Mouse (Mus musculus) hindlimb bud, embryonic 11.5 days (tissue): ENCODE data around the gene Sf3b3.
"Not testable (repeated sequence)": the region's sequence is repeated elsewhere in the genome, so short reads cannot be mapped to it uniquely, and the experiment has no call there.

Source experiments
- DNase-seq: peaks from one replicate; pipeline ENCODE4 v3.0.0-alpha.2; 2012; ENCODE audit warnings: low read depth, low spot score; ENCODE audit errors: extremely low spot score

The Sf3b3 gene

DNA sequence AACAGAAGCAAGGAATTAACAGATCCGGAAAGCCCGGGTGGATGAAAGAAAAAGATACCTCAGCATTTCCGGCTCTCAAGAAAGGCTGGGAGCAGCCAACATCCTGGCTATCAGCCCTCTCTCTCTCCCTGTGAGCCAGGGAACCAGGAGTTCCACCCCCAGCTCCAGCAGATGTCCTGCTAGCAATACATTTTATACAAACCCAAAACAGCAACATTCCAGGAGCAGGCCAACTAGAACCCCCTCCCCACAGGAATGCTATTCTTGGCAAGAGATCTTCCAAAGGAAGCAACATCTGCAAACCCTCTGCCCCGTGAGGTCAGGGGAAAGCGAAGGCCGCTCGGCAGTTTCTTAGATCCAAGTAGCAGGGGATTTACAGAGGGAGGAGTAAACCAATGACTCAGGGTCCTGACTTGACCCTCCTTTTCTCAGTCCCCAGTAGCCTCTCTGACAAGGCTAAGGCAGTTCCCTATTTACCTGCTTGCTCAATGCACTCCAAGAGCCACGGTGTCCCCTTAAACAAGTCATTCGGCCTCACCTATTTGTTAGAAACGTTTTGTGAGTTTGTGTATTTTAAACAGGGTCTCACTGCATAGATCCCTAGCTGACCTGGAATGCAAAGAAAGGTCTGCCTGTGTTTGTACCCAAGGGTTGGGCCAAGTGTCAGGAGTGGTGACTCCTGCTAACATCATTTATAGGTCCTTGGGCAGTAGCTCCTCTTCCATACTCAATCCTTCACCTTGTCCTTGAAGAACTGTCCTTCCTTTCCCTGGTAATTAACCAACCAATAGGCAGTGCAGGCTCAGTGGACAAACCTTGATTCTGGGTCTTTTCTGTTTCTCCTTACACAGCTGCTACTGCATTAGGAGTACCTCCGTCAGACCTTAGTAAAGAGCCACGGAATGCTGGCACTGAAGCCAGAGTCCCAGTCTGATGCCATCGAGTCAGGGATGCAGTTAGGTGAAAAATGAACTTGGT lies 37.8 kb downstream of the Sf3b3 start:
- DNase-seq, result no peak

DNA sequence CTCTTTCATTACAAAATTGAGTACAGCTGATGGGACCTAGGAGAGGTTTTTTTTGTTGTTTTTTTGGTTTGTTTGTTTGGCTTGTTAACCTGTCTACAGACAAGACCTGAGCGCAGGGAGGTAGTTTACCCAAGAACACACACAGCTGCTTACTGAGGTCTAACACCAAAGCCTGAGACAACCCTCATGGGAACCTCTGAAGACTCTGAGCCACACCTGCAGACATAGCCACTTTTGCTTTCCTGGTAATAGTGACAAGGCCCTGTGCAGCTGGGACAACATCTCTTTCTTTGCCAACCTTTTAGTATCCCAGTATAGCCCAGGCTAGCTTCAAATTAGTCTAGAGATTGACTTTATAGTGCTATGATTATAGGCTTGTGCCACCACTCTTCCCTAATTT lies 40.4 kb downstream of the Sf3b3 start:
- DNase-seq, result no peak

DNA sequence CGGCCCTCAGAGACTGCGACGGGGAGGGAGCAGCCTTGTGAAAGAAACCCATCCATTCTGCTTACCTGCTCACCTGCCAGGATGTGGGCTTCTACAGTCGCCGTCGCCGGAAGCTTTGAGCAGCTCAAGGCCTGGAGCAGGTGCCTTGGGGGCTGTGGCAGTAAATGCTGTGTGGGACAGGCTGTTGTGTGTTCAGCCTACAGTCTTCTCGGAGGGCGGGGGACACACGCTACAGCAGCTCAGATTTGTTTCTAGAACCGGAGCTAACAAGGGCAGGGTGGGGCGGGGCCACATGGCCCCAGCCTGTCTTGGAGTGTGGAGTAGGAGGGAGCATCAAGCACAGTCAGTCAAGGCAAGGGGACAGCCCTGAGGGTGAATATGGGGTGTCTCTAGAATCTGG lies 40.9 kb downstream of the Sf3b3 start, which contains the start of gene Il34:
Gene Il34, minus strand, starts transcription at position 256 of the 400 bp plus-strand sequence.
- DNase-seq, result no peak

DNA sequence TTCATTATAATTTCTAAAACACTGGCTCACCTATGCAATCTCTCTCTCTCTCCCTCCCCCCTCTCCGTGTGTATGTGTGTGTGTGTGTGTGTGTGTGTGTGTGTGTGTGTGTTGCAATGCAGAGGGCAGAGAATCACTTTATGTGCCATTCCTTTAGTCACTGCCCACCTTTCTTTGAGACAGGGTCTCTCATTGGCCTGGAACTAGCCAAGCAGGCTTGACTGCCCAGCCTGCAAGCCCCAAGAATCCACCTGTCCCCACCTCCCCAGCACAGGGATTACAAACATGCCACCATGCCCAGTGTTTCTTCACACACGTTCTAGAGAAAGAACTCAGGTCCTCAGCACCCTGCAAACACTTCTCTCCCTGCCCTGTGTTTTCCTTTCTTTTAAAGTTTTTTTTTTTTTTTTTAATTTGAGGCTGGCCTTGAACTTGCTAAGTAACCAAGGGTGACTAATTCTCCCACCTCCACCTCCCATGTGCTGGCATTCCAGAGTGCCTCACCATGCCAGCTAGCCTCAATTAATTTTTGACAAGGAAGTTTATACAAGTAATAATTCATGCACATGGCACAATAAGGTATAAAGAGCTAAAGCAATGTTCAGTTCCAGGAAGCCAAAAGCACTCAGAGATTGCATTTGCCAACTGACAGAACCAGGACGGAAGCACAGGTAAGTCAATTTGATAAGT lies 41.6 kb downstream of the Sf3b3 start:
- DNase-seq, result no peak

DNA sequence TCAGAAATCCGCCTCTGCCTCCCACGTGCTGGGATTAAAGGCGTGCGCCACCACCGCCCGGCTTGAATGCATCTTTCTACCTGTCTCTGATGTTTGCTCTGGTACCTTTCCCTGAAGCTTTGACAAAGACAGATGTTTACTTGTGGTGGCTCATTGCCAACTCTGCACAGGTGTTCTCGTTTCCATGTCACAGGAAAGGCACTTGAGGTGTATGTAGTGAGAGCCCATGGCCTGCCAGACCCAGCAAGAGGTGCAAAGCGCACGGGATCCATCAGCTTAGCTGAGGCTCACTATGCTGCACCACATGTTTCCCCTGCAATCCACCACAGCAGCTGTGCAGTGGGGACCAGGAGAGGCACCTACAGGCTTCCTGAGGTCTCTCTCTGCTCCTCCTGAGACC lies 42.7 kb downstream of the Sf3b3 start:
- no peak for DNase-seq

DNA sequence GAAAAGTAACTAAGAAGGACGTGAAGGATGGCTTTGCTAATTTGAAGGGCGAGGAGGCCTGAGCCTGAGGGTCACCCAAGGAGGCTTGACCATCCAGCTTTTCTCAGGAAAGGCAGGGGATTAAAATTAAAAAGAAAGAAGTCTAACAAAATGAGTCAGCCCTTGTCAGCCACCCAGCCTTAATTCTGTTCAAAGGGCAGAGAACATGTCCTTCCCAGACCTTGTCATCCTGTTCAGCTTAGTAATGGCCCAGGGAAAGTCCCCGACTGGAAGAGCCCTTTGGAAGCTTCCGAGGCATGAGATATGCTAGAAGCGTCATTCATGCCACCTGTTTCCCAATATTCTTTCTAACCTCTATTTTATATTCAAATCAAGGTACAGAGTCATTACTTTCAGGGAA lies 43.6 kb downstream of the Sf3b3 start:
- DNase-seq, result no peak

DNA sequence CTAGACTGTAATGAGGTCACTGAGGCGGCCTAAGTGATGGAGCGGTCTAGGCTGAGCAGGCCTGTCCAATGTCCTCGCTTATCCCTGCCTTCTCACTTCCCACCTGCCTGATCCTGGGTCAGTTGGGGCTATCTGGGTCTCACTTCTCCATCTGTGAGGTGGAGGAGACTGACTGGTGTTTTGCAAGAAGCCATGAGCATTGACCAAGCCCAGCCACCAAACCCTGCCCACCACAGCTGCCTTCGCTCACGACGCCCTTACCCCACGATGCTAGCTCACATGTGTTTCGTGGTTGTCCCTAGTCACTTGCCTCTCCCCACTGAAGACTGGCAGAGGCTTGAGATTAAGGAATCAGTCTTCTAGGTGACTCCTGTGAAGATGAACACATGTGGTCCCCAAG lies 49.5 kb downstream of the Sf3b3 start:
- DNase-seq, result no peak

DNA sequence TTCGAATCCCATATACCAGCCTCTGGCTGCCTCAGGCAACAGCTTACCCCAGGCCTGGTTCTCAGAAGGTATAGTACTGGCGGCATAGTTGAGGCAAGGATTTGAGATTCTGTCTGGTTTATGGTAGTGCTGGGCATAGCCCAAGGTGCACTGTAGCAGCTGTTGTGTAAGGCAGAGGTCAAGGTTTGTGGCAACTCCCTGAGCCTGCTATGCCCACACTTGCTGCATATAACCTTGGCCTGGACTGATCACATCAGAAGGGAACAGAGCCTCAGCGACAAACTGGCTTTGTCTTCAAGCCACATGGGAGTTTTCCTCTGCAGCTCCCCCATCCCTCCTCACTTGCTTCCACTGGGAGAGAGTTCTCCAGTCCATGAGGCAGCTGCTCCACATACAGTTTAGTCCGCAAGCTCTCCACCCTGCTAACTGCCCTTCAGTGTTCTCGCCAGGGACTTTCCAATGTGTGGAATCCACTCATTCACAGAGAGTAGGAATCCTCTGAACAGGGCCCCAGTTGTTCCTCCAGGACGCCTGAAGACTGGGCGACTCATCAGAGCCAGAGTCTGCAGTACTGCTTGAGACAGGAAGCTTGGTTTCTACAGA lies 52.1 kb downstream of the Sf3b3 start:
- DNase-seq, result no peak

DNA sequence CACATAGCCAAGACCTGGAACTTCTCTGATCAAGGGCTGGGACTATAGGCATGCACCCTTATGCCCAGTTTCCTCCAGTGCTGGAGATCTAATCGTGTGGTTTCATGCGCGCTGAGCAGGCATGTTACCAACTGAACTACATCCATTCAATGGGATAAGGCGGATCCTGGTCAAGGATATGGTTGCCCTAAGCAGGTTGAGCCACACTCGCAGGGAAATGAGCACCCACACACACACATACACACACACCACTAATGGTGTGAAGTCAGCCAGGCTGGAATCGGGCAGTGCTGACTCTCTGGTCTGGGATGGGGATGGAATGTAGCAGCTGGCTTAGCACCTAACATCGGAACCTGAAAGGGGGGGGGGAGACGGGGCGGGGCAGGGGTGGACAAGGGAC lies 52.7 kb downstream of the Sf3b3 start:
- no peak for DNase-seq

DNA sequence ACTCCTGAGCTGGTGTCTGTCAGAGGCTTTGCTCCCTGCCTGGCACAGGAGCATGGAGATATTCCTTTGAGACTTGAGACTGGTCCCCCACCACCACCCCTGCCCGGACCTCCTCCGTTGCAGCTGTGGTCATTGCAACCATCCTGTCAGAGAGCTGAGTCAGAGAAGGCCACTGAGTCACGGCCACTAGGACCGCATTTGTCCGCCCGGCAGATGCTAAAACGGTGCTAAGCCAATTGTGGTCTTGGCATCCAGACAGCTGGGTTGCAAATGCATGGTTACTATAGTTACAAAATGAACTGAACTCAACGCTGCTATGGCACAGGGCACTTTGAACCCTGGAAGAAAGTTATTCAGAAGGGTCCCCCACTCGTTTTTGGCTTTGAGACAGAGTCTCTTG lies 53.1 kb downstream of the Sf3b3 start:
- no peak for DNase-seq

DNA sequence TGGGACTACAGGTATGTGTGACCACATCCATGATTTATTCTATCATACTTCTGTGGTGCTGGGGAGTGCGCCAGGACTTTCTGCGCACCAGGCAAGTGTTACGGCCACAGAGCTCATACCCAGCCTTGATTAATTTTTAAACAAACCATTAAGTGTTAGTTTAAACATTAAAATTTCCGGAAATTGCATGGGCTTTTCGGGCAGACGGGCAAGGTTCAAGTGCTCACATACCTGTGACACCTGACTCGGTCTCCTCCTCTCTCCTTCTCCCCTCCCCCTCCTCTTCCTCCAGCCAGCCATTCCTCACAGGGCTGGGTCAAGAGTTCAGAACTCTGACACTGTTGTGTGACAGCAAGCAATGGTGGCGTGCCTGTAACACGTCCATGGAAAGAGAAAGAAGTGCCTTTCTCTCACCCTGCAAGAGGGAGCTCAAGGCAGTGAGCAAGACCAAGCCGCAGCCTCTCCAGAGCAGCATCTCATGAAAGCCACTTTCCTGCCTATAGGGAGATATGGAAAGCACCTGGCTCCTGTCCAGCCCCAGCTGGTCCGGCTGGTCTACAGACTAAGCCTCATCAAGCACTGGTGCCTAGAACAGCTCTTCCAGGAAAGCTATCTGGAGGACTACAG lies 53.9 kb downstream of the Sf3b3 start:
- no peak for DNase-seq

DNA sequence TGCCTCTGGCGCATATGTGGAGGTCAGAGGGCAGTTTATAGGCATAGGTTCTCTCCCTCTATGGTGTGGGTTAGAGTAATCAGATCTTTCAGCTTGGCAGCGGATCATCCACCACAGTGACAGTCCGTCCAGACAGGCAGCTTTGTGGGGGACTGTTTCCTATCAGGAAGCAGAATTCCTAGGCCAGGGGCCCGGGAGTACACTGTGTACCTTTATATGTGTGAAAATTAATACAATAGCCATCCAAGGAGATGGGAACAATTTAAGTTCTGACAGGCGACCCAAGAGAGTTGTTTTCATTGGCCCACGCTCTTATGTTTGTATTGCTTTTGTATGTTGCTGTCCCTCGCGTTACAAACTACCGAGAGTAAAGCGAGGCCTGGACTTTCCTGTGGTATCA lies 55.4 kb downstream of the Sf3b3 start:
- no peak for DNase-seq

DNA sequence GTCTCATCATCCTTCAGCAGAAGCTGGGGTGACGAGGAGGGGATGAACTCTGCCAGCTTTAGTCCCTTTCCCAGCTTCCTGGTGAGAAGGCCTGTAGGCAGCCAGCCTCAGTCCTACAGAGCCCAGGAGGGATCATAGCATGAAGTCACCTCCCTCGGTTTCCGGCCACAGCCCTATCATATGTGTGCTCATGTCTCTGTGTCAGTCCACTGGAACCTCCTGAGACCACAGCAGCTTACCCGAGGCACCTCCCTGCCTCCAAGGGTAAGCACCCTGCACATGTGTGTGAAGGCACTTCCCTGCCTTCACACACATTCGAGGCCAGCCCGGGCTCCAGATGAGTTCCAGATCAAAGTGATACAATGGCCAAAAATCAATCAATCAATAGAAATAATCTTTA lies 56.3 kb downstream of the Sf3b3 start:
- DNase-seq, result no peak

DNA sequence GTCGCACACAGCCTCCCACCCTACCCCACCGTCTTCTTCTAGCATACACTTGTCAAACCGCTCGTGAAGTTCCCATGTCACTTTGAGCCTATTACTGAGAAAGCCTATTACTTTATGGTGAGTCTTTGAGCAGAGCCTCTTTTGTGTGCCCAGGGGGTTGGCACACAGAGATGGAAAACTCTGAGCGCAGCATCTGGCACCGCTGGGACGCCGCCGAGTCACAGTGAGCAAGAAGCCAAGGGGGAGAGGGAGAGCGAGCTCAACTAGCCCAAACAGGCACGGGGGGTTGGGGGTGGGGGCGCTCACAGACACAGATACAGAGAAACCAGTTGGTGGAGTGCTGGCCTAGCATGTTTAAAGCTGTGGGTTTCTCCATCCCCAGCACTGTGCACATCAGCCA lies 57.0 kb downstream of the Sf3b3 start:
- DNase-seq, result no peak

DNA sequence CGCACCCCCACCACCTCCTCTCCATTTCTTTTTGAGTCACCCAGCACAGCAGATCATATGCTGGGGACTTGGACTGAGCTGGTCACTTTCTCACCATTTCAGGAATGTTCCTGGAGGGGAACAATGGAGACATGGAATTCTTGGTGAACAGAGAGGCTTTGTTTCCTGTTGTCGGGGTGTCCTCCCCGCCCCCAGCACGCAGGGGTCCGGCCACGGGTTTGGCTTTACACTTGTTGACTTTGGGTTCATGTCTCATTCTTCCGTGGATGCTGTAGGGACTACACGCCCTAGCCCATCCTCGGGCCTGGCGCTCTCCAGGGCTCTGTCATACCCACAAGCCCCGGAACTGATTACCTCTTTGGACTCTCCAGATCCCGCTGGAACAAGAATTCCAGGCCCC lies 57.6 kb downstream of the Sf3b3 start:
- no peak for DNase-seq

DNA sequence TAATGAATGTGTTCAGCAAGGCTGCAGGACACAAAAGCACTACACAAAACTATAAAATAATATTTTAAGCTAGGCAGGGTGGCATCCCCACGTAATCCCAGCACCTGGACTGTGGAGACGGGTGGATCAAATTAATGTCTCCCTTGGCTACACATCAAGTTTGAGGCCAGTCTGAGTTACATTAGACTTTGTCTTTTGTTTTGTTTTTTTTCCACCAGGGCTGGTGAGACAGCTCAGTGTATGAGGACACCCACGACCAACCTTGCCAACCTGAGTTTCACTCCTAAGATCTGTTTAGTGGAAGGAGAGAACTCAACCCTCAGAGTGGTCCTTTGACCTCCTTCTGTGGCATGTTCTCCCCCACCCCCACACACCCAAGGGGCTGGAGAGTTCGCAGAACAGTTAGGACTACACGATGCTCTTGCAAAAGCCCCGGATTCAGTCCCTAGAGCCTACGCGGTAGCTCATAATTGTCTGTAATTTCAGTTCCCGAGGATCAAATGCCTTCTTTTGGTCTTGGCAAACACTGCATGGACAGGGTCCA lies 59.1 kb downstream of the Sf3b3 start:
- no peak for DNase-seq

DNA sequence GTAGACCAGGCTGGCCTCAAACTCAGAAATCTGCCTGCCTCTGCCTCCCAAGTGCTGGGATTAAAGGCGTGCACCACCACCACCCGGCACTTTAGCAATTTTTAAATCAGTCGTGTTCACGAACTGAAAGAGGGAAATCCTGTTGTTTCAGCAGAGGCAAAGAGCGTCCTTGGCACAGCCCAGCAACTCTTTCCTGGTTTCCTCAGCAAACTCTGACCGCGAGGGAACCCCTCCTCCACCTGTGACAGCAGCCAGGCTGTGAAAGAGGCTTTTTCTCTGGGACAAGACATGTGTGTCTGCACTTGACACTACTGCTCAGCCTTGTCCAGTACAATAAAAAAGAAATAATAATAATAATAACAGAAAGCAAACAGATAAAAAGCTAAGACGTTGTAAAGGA lies 59.7 kb downstream of the Sf3b3 start:
- DNase-seq, result no peak

DNA sequence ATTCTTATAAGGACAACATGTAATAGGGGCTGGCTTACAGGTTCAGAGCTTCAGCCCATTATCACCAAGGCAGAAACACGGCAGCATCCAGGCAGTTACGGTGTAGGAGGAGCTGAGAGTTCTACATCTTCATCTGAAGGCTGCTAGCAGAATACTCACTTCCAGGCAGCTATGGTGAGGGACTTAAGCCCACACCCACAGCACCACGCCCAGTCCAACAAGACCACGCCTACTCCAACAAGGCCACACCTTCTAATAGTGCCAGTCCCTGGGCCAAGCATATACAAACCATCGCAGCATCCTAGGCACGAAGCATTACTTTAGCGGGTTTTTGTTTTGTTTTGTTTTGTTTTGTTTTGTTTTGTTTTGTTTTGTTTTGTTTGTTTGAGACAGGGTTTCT lies 60.1 kb downstream of the Sf3b3 start:
- DNase-seq, result not testable (repeated sequence)

DNA sequence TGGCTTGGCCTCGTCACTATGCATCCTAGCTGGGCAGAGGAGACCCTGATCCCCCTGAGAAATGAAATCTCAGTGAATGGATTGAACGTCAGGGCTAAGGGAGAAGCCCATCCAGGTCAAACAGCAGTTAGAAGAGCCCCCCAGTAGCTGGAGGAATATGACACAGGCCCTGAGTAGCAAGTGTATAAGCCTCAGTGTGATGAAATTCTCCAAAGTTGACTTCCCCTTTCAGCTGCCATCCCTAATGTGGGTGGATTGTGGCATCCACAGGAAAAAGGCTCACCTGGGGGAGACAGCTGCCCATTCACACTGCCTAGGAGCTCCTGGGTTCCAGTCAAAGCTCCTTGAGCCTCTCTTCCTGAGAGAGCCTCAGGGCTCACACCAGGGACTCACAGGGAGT lies 61.2 kb downstream of the Sf3b3 start:
- no peak for DNase-seq

DNA sequence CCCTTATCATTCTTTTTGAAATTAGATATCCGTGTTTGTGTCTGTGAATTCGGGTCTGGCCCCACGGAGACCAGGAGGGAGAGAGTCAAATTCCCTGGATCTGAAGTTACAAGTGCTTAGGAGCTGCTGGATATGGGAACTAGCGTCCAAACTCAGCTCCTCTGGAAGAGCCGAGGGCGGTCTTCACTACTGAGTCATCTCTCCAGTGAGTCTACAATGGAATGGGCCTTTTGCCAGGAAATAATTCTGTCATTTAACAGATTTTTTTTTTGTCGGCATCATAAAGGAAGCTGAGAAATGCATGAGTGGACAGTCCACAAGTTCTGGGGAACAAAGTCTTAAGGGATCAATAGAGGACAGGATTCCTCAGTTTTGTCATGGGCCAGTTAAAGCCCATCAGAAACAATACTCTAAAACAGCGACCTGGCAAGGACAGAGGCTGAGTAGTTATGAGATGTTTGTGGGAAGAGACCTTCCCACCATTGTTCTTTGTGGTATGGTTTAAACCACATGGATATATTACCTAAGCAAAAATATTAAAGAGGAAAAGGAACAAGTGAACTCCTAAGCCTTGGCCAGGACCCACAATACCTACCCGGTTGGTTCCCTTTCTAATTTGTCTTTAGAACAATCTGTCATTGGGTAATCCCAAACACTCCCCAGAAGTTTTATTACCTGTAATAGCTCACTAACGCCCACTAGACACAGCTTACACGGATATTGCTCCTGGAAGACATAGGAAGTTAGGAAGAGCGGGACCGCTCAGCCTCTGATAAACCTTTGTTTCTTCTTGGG lies 66.5 kb downstream of the Sf3b3 start:
- no peak for DNase-seq
